Mouse (Mus musculus): ENCODE results near the gene Hoxa4.

DNA sequence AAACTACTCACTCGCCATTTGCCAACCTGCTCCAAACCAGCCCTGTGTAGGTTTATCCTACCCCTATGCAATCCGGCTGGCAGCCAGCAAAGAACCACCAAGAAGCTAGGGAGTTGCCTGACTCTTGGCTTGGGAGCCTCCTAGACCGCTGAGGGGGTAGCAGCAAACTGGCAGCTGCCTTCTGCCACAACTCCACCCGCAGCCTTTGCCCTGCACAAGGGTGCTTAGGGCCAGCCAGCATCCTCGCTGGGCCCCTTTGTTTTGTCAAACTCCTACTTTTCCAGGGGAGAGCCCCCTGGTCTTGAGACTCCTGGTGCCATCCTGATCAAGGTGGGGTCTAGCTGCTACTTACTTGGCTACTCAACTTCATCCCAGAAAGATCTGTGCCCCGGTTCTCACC is 6.9 kb downstream of the Hoxa4 start:
- no peak for TF ChIP-seq CTCF (IDR thresholded peaks at IDR 0.05; ENCODE audit: extremely low read depth, insufficient read depth, low read length)
- TF ChIP-seq POLR2A (IDR thresholded peaks at IDR 0.05; ENCODE audit: extremely low read depth, insufficient read depth, low read length) = no peak
